Mouse (Mus musculus) forebrain, embryonic 13.5 days (tissue): ENCODE data around the gene Phka1. TPM values are rescaled to one million over a fixed set of nuclear protein-coding genes. Genes with fewer than 3 reads are reported as not detected.
A peak's percentile ranks its signal among the peaks of the same experiment; 100 is the strongest.
"Not testable (repeated sequence)": the region's sequence is repeated elsewhere in the genome, so short reads cannot be mapped to it uniquely, and the experiment has no call there.

Experiments used
- ATAC-seq: fragments of 200-750 bp; cut with Nextera tagmentation; 2 replicates; pipeline ENCODE4 v1.8.0; 2017
- H3K27ac ChIP-seq: fragments of 300-500 bp; sonication (generic); 2 replicates; pipeline ENCODE4 v1.5.1; 2015; ENCODE audit warnings: inconsistent platforms, mild to moderate bottlenecking, moderate library complexity
- H3K27me3 ChIP-seq: fragments of 300-500 bp; sonication (generic); 2 replicates; pipeline ENCODE4 v1.6.1; 2015; ENCODE audit warnings: mild to moderate bottlenecking, inconsistent platforms
- H3K36me3 ChIP-seq: fragments of 300-500 bp; sonication (generic); 2 replicates; pipeline ENCODE4 v1.6.1; 2015; ENCODE audit warnings: mild to moderate bottlenecking, inconsistent platforms; ENCODE audit not compliant: poor library complexity, severe bottlenecking
- H3K4me1 ChIP-seq: fragments of 300-500 bp; sonication (generic); 2 replicates; pipeline ENCODE4 v1.6.1; 2015; ENCODE audit warnings: inconsistent platforms
- H3K4me2 ChIP-seq: fragments of 300-500 bp; sonication (generic); 2 replicates; pipeline ENCODE4 v1.6.1; 2015; ENCODE audit warnings: inconsistent platforms, mild to moderate bottlenecking, moderate library complexity
- H3K4me3 ChIP-seq: fragments of 300-500 bp; sonication (generic); 2 replicates; pipeline ENCODE4 v1.5.1; 2015; ENCODE audit warnings: mild to moderate bottlenecking, inconsistent platforms
- H3K9ac ChIP-seq: fragments of 300-500 bp; sonication (generic); 2 replicates; pipeline ENCODE4 v1.6.1; 2015; ENCODE audit warnings: mild to moderate bottlenecking, inconsistent platforms
- H3K9me3 ChIP-seq: fragments of 300-500 bp; sonication (generic); replicated peaks from 2 replicates; pipeline ENCODE4 v1.6.1; 2016; ENCODE audit warnings: inconsistent platforms
- WGBS: fragments of 180-500 bp; shearing (Covaris S2); methylation state at CpG from one replicate; pipeline ENCODE4 v1.1.7; 2015; 5-methylcytosine and 5-hydroxymethylcytosine counted together
- polyA plus RNA-seq: library from polyadenylated mRNA; unstranded; fragments of >200 nt; fragmentation: Nextera tagmentation; extraction: Ambion mirVana; gene quantifications from 2 replicates; pipeline ENCODE4 v1.2.1, GENCODE M21; 2015

Gene Phka1
- 4.8 and 5.6 TPM in 2 replicates for polyA plus RNA-seq

DNA sequence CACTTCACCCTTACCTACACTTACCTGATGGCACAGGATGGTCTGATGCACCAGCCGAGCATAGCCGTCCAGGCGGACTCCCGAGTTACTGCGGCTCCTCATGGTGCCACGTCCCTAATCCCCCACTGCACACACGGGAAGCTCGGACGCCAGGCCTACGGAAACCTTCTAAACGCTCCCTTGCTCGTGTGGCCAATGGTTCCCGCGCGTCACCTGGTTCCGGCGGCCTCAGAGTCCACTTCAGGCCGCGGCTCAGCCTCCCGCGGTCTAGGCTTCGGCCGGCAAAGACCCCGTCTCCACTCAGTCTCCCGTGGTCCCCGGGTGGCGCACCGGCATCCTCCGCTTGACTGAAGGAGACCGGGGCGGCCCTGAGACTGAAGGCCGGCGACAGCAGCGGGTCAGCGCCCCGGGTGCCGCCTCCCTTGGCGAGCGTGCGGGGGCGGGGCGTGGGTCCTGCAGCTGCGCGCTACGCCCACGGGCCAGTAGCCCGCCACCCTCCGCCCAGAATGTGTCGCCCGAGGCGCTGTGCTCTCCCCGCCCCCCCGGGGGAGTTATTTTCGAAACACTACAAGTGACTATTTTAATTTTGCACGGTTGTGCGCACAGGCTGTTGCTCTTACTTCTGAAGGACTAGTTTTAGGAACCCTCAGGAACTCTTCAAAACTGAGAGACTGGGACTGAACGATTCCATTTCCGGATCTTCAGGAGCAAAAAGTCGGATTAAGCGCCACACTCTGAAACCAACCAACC, at the start of gene Phka1:
TSS of gene Phka1 (minus strand) at position 424 of the 750 bp plus-strand sequence.
- ATAC-seq = peak; percentile 92
- Histone ChIP-seq H3K4me2 (peak within 1 kb of the TSS; percentile 64), H3K4me3 (peak within 1 kb of the TSS; percentile 54), H3K27ac (no peak within 1 kb of the TSS), H3K9ac (peak within 1 kb of the TSS; percentile 65), H3K36me3 (no peaks in the 10 kb centered on the region), H3K9me3 (no peaks in the 10 kb centered on the region), H3K4me1 (no peaks in the 10 kb centered on the region), H3K27me3 (peaks cover 8% of the 10 kb centered on the region; the same call in 1 of the 2 replicates)
- WGBS = 17% methylated on average over 54 of the region's 60 CpGs

DNA sequence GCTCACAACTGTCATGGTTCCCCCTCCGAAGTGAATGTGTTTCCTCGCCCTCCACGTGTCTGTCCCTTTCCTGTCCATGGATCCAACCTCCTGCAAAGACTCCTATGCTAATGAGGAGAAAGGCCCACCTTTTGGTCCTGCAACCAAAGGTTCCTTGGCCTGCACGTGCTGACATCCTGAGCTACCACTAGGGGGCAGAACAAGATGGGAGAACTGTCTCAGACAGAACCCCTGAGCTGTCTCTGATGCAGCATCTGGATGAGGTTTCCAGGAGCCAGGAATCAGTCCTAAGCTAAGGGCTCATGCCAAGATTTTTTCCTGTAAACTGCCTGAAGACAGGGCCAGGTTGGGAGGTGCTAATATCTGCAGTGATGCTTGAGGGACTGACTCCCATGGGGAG, 45.2 kb upstream of the Phka1 start:
- 20% methylated on average over 4 of the region's 4 CpGs for WGBS
- not testable (repeated sequence) for H3K4me1 ChIP-seq, H3K36me3 ChIP-seq, H3K4me3 ChIP-seq, H3K27me3 ChIP-seq, H3K9ac ChIP-seq, H3K4me2 ChIP-seq, H3K9me3 ChIP-seq, H3K27ac ChIP-seq
- ATAC-seq = peak; percentile 73

DNA sequence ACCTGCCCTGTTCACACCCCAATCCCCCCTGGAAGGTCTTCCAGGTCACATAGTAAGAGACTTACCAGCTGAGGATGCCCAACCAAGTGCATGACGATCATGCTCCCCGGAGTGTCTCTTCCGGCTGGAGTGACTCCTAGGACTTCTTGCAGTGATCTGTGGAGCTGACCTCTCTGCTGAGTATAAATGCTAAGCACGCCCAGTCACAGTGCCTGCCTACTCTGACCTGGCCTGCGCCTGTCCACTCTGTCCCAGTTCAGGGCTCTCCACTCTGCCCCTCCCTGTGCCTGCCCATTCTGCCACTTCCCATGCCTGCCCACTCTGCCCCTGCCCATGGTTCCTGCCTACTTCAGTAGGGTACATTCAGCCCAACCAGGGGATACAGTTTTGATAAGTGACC, 42.8 kb upstream of the Phka1 start, which contains the start of gene Gm3880:
TSS of gene Gm3880 (minus strand) at position 101 of the 400 bp plus-strand sequence.
- H3K27ac ChIP-seq, H3K9ac ChIP-seq, H3K27me3 ChIP-seq, H3K9me3 ChIP-seq, H3K4me2 ChIP-seq, H3K4me1 ChIP-seq, H3K4me3 ChIP-seq, H3K36me3 ChIP-seq, ATAC-seq: not testable (repeated sequence)
- 90% methylated on average over 5 of the region's 5 CpGs for WGBS

DNA sequence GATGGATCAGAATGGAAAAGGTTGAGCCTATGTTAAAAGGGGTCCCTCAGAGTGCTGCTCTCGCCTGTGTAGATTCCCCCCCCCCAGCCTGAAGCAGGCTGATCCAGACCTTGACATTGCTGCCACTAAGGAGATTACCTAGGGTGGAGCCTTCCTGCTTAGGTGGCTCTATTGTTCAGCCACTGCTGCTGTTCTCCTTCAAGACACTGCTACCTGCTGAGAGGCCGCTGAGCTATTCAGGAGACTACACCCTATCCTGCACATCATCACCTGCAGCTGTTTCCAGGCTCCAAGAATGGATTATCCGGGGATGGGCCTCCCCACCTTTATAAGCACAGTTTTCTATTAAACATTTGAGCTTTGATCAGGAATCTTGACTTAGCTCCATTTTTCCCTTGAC, 40.7 kb upstream of the Phka1 start:
- not testable (repeated sequence) for ATAC-seq, H3K9me3 ChIP-seq, H3K4me1 ChIP-seq, H3K36me3 ChIP-seq, H3K27ac ChIP-seq, H3K4me3 ChIP-seq, H3K9ac ChIP-seq, H3K4me2 ChIP-seq, H3K27me3 ChIP-seq
- 36% methylated on average over 3 of the region's 3 CpGs for WGBS

DNA sequence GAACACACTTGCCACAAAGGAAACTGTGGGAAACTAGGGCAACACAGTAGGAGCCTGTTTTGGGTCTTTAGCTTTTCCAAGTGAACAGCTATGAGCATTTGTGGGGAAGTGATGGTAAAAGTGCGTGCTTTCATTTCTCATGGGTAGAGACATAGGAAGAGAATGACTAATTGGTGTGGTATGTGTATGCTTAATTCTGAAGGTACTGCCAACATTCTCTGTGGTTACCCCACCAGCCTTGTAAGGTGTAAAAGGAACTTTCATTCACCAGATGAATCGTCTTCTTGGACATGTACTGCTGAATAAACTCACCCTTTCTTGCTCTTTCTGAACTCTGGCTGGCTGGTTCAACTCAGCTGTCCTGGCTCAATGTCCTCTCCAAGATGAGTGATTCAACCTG, 22.6 kb upstream of the Phka1 start:
- Histone ChIP-seq H3K9ac (no peak overlapping the region), H3K27me3 (no peaks in the 10 kb centered on the region), H3K36me3 (no peaks in the 10 kb centered on the region), H3K27ac (no peak overlapping the region), H3K4me1 (no peaks in the 10 kb centered on the region), H3K4me3 (no peak overlapping the region), H3K9me3 (no peaks in the 10 kb centered on the region), H3K4me2 (no peak overlapping the region)
- ATAC-seq = no peak
- WGBS = 81% methylated on average over 2 of the region's 2 CpGs

DNA sequence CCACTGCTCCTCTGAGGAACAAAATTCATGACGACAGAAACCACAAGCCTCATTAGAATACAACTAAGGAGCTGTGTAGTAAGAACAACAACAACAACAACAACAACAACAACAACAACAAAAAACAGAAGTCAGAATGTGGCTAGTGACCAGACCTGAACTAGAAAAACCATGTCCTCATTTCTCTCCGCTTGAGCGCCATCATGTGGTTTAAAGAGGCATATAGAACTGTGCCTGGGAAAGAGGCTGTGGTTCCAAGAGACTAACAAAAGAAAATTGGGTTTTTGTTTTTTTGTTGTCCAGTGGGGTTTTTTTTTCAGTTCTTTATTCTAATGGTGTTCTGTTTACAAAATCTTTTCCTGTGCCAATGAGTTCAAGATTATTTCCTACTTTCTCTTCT, 16.7 kb upstream of the Phka1 start:
- H3K27me3 ChIP-seq = 0 out of 2 replicates have a peak, but pooled peaks cover 2% of the 10 kb centered on the region
- no peak for ATAC-seq
- no peak overlapping the region for H3K4me3 ChIP-seq
- H3K27ac ChIP-seq = no peak overlapping the region
- no peak overlapping the region for H3K4me2 ChIP-seq
- H3K9ac ChIP-seq = no peak overlapping the region
- H3K36me3 ChIP-seq = no peaks in the 10 kb centered on the region
- H3K9me3 ChIP-seq = no peaks in the 10 kb centered on the region
- no peaks in the 10 kb centered on the region for H3K4me1 ChIP-seq
- 18% methylated on average over 3 of the region's 3 CpGs for WGBS

DNA sequence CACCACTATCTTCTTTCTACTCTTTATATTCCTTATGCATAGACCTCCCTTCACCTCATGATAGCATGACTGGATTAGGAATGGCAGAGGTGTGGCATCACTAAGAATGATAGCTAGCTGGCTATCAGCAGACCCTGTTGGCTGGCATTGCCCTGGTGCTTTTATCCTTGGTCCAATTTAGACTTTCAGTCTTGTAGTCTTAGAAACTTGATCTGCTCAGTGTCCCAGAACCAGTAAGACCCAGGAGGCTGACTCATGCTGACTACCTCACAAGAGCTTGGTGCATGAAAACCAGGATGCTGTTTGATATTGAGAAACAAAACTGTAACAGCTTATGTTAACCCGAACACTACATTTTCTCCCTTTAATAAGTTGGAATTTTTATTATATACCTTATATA, 1.6 kb upstream of the Phka1 start:
- no peak overlapping the region for H3K9ac ChIP-seq
- WGBS = 97% methylated on average over 1 of the region's 1 CpGs
- no peak overlapping the region for H3K4me2 ChIP-seq
- H3K4me3 ChIP-seq = no peak overlapping the region
- peaks cover 8% of the 10 kb centered on the region; the same call in 1 of the 2 replicates for H3K27me3 ChIP-seq
- H3K27ac ChIP-seq = no peak overlapping the region
- ATAC-seq = no peak
- no peaks in the 10 kb centered on the region for H3K4me1 ChIP-seq
- no peaks in the 10 kb centered on the region for H3K36me3 ChIP-seq
- H3K9me3 ChIP-seq = no peaks in the 10 kb centered on the region

DNA sequence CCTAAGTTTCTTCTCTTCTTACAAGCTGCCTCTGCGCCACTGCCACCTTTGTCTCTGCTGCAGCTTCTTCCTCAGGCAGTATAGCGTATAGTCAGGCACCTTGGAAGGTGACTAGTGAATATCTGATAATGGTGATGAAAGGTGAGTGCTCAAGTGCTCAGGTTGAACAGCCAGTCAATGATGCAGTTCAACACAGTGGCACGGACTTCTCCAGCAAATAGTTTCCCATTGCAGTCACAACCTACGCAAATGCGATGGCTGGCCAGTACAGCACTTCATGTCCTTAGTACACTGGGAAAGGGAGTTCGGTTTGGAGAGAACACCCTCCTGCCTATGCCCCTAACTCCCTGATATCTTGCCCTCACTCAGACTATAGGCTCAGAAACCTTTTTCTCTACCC, 1.1 kb upstream of the Phka1 start:
- Histone ChIP-seq H3K36me3 (no peaks in the 10 kb centered on the region), H3K27me3 (peaks cover 8% of the 10 kb centered on the region; the same call in 1 of the 2 replicates), H3K4me2 (peak overlapping the region; percentile 64), H3K27ac (no peak overlapping the region), H3K9me3 (no peaks in the 10 kb centered on the region), H3K9ac (no peak overlapping the region; the same call in 1 of the 2 replicates), H3K4me1 (no peaks in the 10 kb centered on the region), H3K4me3 (no peak overlapping the region)
- no peak for ATAC-seq
- WGBS = 52% methylated on average over 6 of the region's 6 CpGs

DNA sequence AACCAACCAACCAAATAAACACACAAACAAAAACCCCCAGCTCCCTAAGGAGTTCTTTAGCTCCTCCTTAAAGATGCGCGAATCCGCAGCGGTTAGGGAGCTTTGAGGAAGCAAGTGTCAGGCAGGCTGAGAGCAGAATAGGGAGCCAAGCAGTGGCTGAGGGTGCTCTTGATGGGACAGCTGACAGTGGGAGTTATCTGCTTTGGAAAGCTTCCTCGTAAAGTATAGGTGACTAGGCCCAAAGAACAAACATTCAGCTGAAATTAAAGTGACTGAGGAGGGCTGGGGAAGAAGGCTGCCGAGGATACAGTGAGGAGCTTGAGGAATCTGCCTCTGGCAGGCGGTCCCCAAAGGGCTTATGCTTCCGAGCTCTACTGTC, 516 bp upstream of the Phka1 start:
- ATAC-seq = peak; percentile 51
- WGBS = 17% methylated on average over 8 of the region's 8 CpGs
- H3K27ac ChIP-seq = no peak overlapping the region
- no peaks in the 10 kb centered on the region for H3K4me1 ChIP-seq
- peaks cover 8% of the 10 kb centered on the region; the same call in 1 of the 2 replicates for H3K27me3 ChIP-seq
- peak overlapping the region; percentile 54 for H3K4me3 ChIP-seq
- H3K4me2 ChIP-seq = peak overlapping the region; percentile 64
- H3K36me3 ChIP-seq = no peaks in the 10 kb centered on the region
- H3K9ac ChIP-seq = no peak overlapping the region; the same call in 1 of the 2 replicates
- H3K9me3 ChIP-seq = no peaks in the 10 kb centered on the region

DNA sequence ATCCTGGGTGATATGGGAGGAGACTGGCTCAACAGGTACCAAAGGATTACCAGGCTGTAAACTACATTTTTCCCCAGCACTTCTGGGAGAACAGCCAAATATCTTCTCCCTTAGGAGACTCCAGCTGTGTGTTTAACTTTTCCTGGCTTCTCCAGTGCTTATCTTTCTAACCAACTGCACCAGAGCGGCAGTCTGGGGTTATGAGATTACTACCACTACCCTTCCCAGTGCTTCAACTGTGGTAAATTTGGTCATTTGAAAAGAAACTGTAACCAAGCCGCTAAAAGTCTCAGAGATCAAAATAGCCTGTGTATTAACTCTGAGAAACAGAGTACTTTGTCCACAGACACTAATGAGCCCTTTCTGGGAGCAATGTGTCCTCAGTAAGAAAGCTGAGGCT, 42.8 kb downstream of the Phka1 start:
- Histone ChIP-seq H3K9me3 (no peaks in the 10 kb centered on the region), H3K4me2 (no peak overlapping the region), H3K9ac (no peak overlapping the region), H3K4me3 (no peak overlapping the region), H3K4me1 (no peaks in the 10 kb centered on the region), H3K27me3 (no peaks in the 10 kb centered on the region; the same call in 1 of the 2 replicates), H3K27ac (no peak overlapping the region), H3K36me3 (no peaks in the 10 kb centered on the region)
- 77% methylated on average over 2 of the region's 2 CpGs for WGBS
- no peak for ATAC-seq

DNA sequence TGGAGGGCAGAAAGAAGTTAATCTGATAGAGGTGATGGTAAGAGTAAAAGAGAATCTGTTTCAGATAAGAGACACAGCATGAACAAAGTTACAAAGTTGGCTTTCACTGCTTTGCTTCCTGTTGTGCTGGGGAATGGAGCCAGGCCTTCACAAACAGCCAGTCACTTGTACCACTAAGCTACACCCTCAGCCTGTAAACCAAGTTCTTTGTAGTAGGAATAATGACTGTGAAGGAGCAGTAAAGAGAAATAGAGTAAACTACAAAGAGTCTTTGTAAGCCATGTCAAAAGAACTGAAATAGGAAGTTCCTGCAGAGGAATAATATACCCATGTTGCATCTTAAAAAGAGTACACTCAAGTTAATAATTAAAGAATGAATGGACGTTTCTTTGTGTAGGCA, 55.5 kb downstream of the Phka1 start:
- no peak overlapping the region for H3K4me3 ChIP-seq
- no peaks in the 10 kb centered on the region for H3K36me3 ChIP-seq
- no peaks in the 10 kb centered on the region for H3K9me3 ChIP-seq
- no peak for ATAC-seq
- H3K27ac ChIP-seq = no peak overlapping the region
- WGBS = 33% methylated on average over 1 of the region's 1 CpGs
- peaks cover 4% of the 10 kb centered on the region; the same call in 1 of the 2 replicates for H3K27me3 ChIP-seq
- no peak overlapping the region for H3K9ac ChIP-seq
- H3K4me1 ChIP-seq = no peaks in the 10 kb centered on the region
- H3K4me2 ChIP-seq = no peak overlapping the region

DNA sequence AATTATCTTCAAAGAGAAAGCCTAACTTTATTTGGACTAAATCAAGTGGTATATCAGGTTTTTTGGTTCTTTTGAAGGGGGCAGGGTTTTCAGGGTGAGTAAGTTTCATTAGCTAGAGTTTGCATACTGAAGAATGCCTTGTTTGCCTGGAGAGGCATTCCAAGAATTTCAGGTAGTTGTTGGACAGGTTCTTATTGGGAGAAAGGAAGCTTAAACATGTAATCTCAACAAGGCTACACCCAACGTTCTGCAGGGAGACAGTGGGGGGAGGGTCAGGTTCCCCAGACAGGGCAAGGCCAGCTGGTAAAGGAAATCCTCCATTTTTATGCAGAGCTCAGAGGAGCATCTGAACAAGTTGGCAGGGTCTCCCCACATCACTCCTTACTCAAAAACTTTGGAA, 72.9 kb downstream of the Phka1 start:
- no peak for ATAC-seq
- Histone ChIP-seq H3K27ac (no peak overlapping the region), H3K9ac (no peak overlapping the region), H3K9me3 (no peaks in the 10 kb centered on the region), H3K4me3 (no peak overlapping the region), H3K36me3 (no peaks in the 10 kb centered on the region), H3K4me1 (no peaks in the 10 kb centered on the region), H3K4me2 (no peak overlapping the region), H3K27me3 (no peaks in the 10 kb centered on the region)
- WGBS = 23% methylated on average over 1 of the region's 1 CpGs

DNA sequence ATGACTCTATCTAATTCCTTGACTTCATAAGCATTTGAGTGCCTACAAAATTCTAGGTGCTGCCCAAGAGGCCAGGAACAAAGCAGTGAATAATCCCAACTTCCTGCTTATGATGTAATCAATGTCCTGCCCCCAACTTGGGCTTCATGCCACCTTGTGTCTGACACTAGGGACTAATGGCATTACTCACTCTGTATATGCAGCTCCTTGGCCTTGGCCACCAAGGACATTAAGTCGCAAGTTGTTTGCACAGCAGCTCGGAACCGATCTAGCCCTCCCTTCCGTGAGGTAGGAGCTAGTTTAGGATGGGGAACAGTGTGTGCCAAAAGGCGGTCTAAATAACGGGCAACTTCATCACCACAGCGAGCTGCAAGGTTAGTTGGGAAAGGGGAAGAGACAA, 87.1 kb downstream of the Phka1 start:
- Histone ChIP-seq H3K4me2 (no peak overlapping the region), H3K4me1 (no peaks in the 10 kb centered on the region), H3K4me3 (no peak overlapping the region), H3K27me3 (no peaks in the 10 kb centered on the region; the same call in 1 of the 2 replicates), H3K36me3 (no peaks in the 10 kb centered on the region), H3K9me3 (no peaks in the 10 kb centered on the region), H3K9ac (no peak overlapping the region), H3K27ac (no peak overlapping the region)
- 92% methylated on average over 7 of the region's 7 CpGs for WGBS
- no peak for ATAC-seq
